Mouse (Mus musculus) ES-Bruce4 (cell line): ENCODE measurements around the gene Foxo1.

Source experiments
- CTCF ChIP-seq: IDR thresholded peaks from one replicate; pipeline ENCODE4 v1.8.1; 2011; ENCODE audit warnings: low read depth, low read length
- POLR2A ChIP-seq: IDR thresholded peaks from one replicate; pipeline ENCODE4 v1.8.1; 2011; ENCODE audit warnings: low read length; ENCODE audit not compliant: insufficient read depth

GRCm38 (mm10) chr3:52376974-52377373, 108.8 kb downstream of the Foxo1 start:
- TF ChIP-seq CTCF (no peak), POLR2A (no peak)
